Mouse (Mus musculus) MN1 (cell line): ENCODE results near the gene Gm21083.
"Not testable (repeated sequence)": the region's sequence is repeated elsewhere in the genome, so short reads cannot be mapped to it uniquely, and the experiment has no call there.

Source experiments
- DNase-seq: peaks from one replicate; pipeline ENCODE4 v3.0.0-alpha.2; 2016; ENCODE audit warnings: low spot score

Gene Gm21083

DNA sequence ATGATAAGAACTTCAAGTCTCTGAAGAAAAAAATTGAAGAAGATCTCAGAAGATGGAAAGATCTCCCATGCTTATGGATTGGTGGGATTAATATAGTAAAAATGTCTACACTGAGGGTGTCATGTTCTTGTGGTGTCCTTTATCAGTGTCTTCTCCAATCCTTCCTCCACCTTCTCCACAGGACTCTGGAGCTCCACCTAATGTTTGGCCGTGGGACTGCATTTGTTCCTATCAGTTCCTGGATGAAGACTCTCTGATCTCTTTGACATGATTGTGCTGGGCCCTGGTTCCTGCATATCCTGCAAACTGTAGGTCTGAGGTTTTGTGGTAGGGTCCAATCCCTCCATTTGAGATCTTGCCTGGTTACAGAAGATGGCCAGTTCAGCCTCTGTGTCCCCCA lies 51.0 kb downstream of the Gm21083 start:
- DNase-seq, result not testable (repeated sequence)

GRCm38 (mm10) chr5:15630068-15630467 lies 52.9 kb downstream of the Gm21083 start:
- DNase-seq, result not testable (repeated sequence)
